Comparison of ENCODE assay signal across 16 mouse cellular contexts in the genomic region with DNA sequence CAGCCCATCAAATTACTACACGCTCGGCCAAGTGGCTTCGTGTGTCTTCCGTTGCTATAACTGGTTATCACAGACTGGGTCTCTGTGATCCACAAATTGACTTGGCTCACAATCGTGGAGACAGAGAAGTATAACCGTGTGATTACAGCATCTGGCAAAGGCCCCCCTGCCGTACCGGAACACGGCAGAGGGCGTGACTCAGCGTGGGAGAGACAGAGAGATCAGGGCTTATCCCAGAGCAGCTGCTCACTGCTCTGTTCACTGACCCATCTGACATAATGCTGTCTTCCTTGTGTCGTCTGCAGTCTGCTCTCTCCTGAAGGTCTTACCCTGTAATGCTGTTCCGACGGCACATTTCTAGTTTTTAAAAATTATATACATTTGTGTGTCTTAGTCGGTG. TPM values are rescaled to one million over a fixed set of nuclear protein-coding genes. Genes with fewer than 3 reads are reported as not detected.
DNase-seq lines count a peak whose midpoint lies in the region; ATAC-seq and TF ChIP-seq lines count a peak whose summit lies in the region.
"Had no signal": no experiment of that assay in that cellular context is flagged by ENCODE, and none has a peak within 500 bp of the region (broad histone marks: within the 10 kb centered on the region; RNA-seq: fewer than 3 reads in every experiment).

No protein-coding gene starts in this region.

- DNase-seq in hindbrain, embryonic 14.5 days (ENCODE audit: low spot score): peak; percentile 25
- DNase-seq in hindbrain, embryonic 11.5 days (ENCODE audit: low spot score): no peak
- DNase-seq in midbrain, embryonic 11.5 days (ENCODE audit: low spot score, missing footprints): peak; percentile 78
- peak; percentile 73 for DNase-seq in retina, postnatal 1 day
- DNase-seq in forebrain, embryonic 10.5 days (ENCODE audit: extremely low spot score, low spot score): no peak
- DNase-seq: adrenal gland, adult 8-10 months; adrenal gland, postnatal 36 days; cerebellum, adult 8-10 months; gastrocnemius, postnatal 10 days; heart, postnatal 4 days had no signal

- H3K9ac ChIP-seq in hindbrain, embryonic 14.5 days: no peak overlapping the region
- H3K9ac ChIP-seq in hindbrain, embryonic 11.5 days (ENCODE audit: low read depth, low read length): no peak overlapping the region
- H3K9ac ChIP-seq in midbrain, embryonic 11.5 days (ENCODE audit: low read length): no peak overlapping the region
- H3K9ac ChIP-seq in midbrain, embryonic 15.5 days: no peak overlapping the region
- H3K9ac ChIP-seq: forebrain, embryonic 12.5 days; intestine, embryonic 15.5 days had no signal

- H3K27me3 ChIP-seq in hindbrain, embryonic 14.5 days (ENCODE audit: control insufficient read depth, insufficient read depth, low read length): no peaks in the 10 kb centered on the region
- H3K27me3 ChIP-seq in hindbrain, embryonic 11.5 days (ENCODE audit: control insufficient read depth, insufficient read depth, low read length): no peaks in the 10 kb centered on the region
- H3K27me3 ChIP-seq in midbrain, embryonic 11.5 days (ENCODE audit: control insufficient read depth, insufficient read depth, low read length): no peaks in the 10 kb centered on the region
- H3K27me3 ChIP-seq in midbrain, embryonic 15.5 days (replicated peaks): no peaks in the 10 kb centered on the region
- no peaks in the 10 kb centered on the region for H3K27me3 ChIP-seq in myocyte (ENCODE audit: control insufficient read depth, insufficient read depth, insufficient read length)
- H3K27me3 ChIP-seq in forebrain, embryonic 10.5 days (ENCODE audit: poor library complexity, severe bottlenecking): no peaks in the 10 kb centered on the region
- H3K27me3 ChIP-seq: forebrain, embryonic 12.5 days; intestine, embryonic 15.5 days had no signal

- H3K36me3 ChIP-seq in hindbrain, embryonic 14.5 days (replicated peaks; ENCODE audit: control insufficient read depth, insufficient read depth): no peaks in the 10 kb centered on the region
- H3K36me3 ChIP-seq in hindbrain, embryonic 11.5 days (ENCODE audit: control insufficient read depth, insufficient read depth, low read length): no peaks in the 10 kb centered on the region
- H3K36me3 ChIP-seq in midbrain, embryonic 11.5 days (ENCODE audit: control insufficient read depth, insufficient read depth, low read length): no peaks in the 10 kb centered on the region
- H3K36me3 ChIP-seq in midbrain, embryonic 15.5 days (replicated peaks): no peaks in the 10 kb centered on the region
- H3K36me3 ChIP-seq in myocyte (ENCODE audit: control insufficient read depth, insufficient read depth): no peaks in the 10 kb centered on the region
- H3K36me3 ChIP-seq in forebrain, embryonic 10.5 days (replicated peaks): no peaks in the 10 kb centered on the region
- H3K36me3 ChIP-seq: forebrain, embryonic 12.5 days; heart, embryonic 10.5 days; intestine, embryonic 15.5 days had no signal

- no peak for TF ChIP-seq POLR2A in myocyte (IDR thresholded peaks at IDR 0.05; ENCODE audit: insufficient read length, low read depth)

- H3K4me3 ChIP-seq in hindbrain, embryonic 14.5 days (replicated peaks; ENCODE audit: low read length): no peak overlapping the region
- H3K4me3 ChIP-seq in hindbrain, embryonic 11.5 days (ENCODE audit: low read depth, low read length): no peak overlapping the region
- H3K4me3 ChIP-seq in midbrain, embryonic 11.5 days (ENCODE audit: low read depth, low read length): no peak overlapping the region
- H3K4me3 ChIP-seq in midbrain, embryonic 15.5 days: no peak overlapping the region
- no peak overlapping the region for H3K4me3 ChIP-seq in myocyte
- no peak overlapping the region for H3K4me3 ChIP-seq in forebrain, embryonic 10.5 days
- H3K4me3 ChIP-seq: forebrain, embryonic 12.5 days; heart, embryonic 10.5 days; intestine, embryonic 15.5 days had no signal

- H3ac ChIP-seq in myocyte (ENCODE audit: control insufficient read depth, insufficient read length): no peak overlapping the region

- WGBS in hindbrain, embryonic 14.5 days: 59% methylated on average over 15 of the region's 15 CpGs
- 79% methylated on average over 15 of the region's 15 CpGs for WGBS in hindbrain, embryonic 11.5 days
- 80% methylated on average over 15 of the region's 15 CpGs for WGBS in midbrain, embryonic 11.5 days
- WGBS in midbrain, embryonic 15.5 days: 60% methylated on average over 15 of the region's 15 CpGs
- WGBS in forebrain, embryonic 10.5 days: 92% methylated on average over 15 of the region's 15 CpGs

- ATAC-seq in hindbrain, embryonic 14.5 days (ENCODE audit: low FRiP score): no peak
- ATAC-seq in hindbrain, embryonic 11.5 days (ENCODE audit: low FRiP score): no peak
- ATAC-seq in midbrain, embryonic 11.5 days (ENCODE audit: low FRiP score): no peak
- no peak for ATAC-seq in midbrain, embryonic 15.5 days (replicated peaks)
- ATAC-seq: forebrain, embryonic 16.5 days; intestine, embryonic 15.5 days had no signal

- no peak overlapping the region for H3K27ac ChIP-seq in hindbrain, embryonic 14.5 days
- H3K27ac ChIP-seq in hindbrain, embryonic 11.5 days (ENCODE audit: low read depth, low read length): no peak overlapping the region
- H3K27ac ChIP-seq in midbrain, embryonic 11.5 days (ENCODE audit: low read depth, low read length): no peak overlapping the region
- no peak overlapping the region for H3K27ac ChIP-seq in midbrain, embryonic 15.5 days
- no peak overlapping the region for H3K27ac ChIP-seq in forebrain, embryonic 10.5 days
- H3K27ac ChIP-seq: forebrain, embryonic 12.5 days; heart, embryonic 10.5 days; intestine, embryonic 15.5 days had no signal

- H3K9me3 ChIP-seq in hindbrain, embryonic 14.5 days (ENCODE audit: control insufficient read depth, low read length): no peaks in the 10 kb centered on the region
- H3K9me3 ChIP-seq in hindbrain, embryonic 11.5 days (ENCODE audit: control insufficient read depth, low read length): no peaks in the 10 kb centered on the region; the same call in 1 of the 2 replicates
- no peaks in the 10 kb centered on the region for H3K9me3 ChIP-seq in midbrain, embryonic 11.5 days (ENCODE audit: control insufficient read depth, low read length)
- H3K9me3 ChIP-seq in midbrain, embryonic 15.5 days: no peaks in the 10 kb centered on the region
- no peaks in the 10 kb centered on the region for H3K9me3 ChIP-seq in forebrain, embryonic 10.5 days
- H3K9me3 ChIP-seq: intestine, embryonic 15.5 days had no signal

- H3K79me2 ChIP-seq in myocyte (ENCODE audit: control insufficient read depth, insufficient read depth): no peaks in the 10 kb centered on the region

- H3K4me2 ChIP-seq in hindbrain, embryonic 14.5 days (replicated peaks): no peak overlapping the region
- no peak overlapping the region for H3K4me2 ChIP-seq in hindbrain, embryonic 11.5 days (replicated peaks; ENCODE audit: low read depth, low read length)
- H3K4me2 ChIP-seq in midbrain, embryonic 11.5 days: no peak overlapping the region
- H3K4me2 ChIP-seq in midbrain, embryonic 15.5 days: no peak overlapping the region
- H3K4me2 ChIP-seq in myocyte (ENCODE audit: low read depth): no peak overlapping the region
- H3K4me2 ChIP-seq: forebrain, embryonic 12.5 days; intestine, embryonic 15.5 days had no signal

- no peaks in the 10 kb centered on the region for H3K4me1 ChIP-seq in hindbrain, embryonic 14.5 days (replicated peaks; ENCODE audit: control insufficient read depth, insufficient read depth, low read length)
- H3K4me1 ChIP-seq in hindbrain, embryonic 11.5 days (replicated peaks; ENCODE audit: control insufficient read depth, insufficient read depth, low read length): no peaks in the 10 kb centered on the region
- H3K4me1 ChIP-seq in midbrain, embryonic 11.5 days (ENCODE audit: control insufficient read depth, insufficient read depth, low read length): no peaks in the 10 kb centered on the region
- H3K4me1 ChIP-seq in midbrain, embryonic 15.5 days: no peaks in the 10 kb centered on the region
- no peaks in the 10 kb centered on the region for H3K4me1 ChIP-seq in forebrain, embryonic 10.5 days
- H3K4me1 ChIP-seq: heart, embryonic 10.5 days; intestine, embryonic 15.5 days had no signal

TF ChIP-seq in myocyte, 11 proteins besides CTCF, POLR2A, EP300 and RAD21:
- TF ChIP-seq REST (IDR thresholded peaks at IDR 0.05; ENCODE audit: insufficient read depth, insufficient read length): no peak
- TF ChIP-seq POLR2AphosphoS2 (IDR thresholded peaks at IDR 0.05; ENCODE audit: insufficient read length, low read depth): no peak
- TF ChIP-seq MYOG (IDR thresholded peaks at IDR 0.05; ENCODE audit: control insufficient read depth in 1 of 3, insufficient read depth in 1 of 3, insufficient read length in 2 of 3, low read depth in 2 of 3): peak in 1 of 3 experiments; percentile 39
- peak in 2 of 3 experiments; percentile 22 to 39 for TF ChIP-seq MYOD1 (IDR thresholded peaks at IDR 0.05; ENCODE audit: control insufficient read depth in 1 of 3, insufficient read length in 2 of 3, low read depth in 2 of 3)

RNA-seq across cellular contexts. Expression of gene Fstl4, which starts 36.0 kb away (rescaled TPM):
- polyA plus RNA-seq in hindbrain, embryonic 14.5 days (2014; fragmentation: Nextera tagmentation; extraction: Ambion mirVana): 10.1 and 10.5 TPM in 2 replicates
- 2.0 and 2.1 TPM in 2 replicates for polyA plus RNA-seq in hindbrain, embryonic 11.5 days (2014; fragmentation: Nextera tagmentation; extraction: Ambion mirVana)
- polyA plus RNA-seq in midbrain, embryonic 11.5 days (2014; fragmentation: Nextera tagmentation; extraction: Ambion mirVana): 0.64 and 0.90 TPM in 2 replicates
- 10.3 and 11.5 TPM in 2 replicates for polyA plus RNA-seq in midbrain, embryonic 15.5 days (2015; fragmentation: Nextera tagmentation; extraction: Ambion mirVana)
- polyA plus RNA-seq in myocyte (2012; fragmentation: generic; extraction: Trizol): not detected
- polyA plus RNA-seq in forebrain, embryonic 10.5 days (2016; fragmentation: Nextera tagmentation; extraction: Ambion mirVana): 0.43 and 0.60 TPM in 2 replicates

Comparison
In these comparisons a context has a peak if more than half of its experiments do, and no peak if none do; other contexts are left out.
1. DNase-seq: peak in hindbrain, embryonic 14.5 days (single experiment), midbrain, embryonic 11.5 days (single experiment) and retina, postnatal 1 day (single experiment); none in hindbrain, embryonic 11.5 days (single experiment) and forebrain, embryonic 10.5 days (single experiment).